Mouse (Mus musculus): ENCODE measurements at regions not wholly inside any gene's neighbourhood (a gene's known extent, or its start where the extent isn't known, plus 50 kb on each side); places are given as distances from the start of the nearest gene placed in this dataset.

DNA sequence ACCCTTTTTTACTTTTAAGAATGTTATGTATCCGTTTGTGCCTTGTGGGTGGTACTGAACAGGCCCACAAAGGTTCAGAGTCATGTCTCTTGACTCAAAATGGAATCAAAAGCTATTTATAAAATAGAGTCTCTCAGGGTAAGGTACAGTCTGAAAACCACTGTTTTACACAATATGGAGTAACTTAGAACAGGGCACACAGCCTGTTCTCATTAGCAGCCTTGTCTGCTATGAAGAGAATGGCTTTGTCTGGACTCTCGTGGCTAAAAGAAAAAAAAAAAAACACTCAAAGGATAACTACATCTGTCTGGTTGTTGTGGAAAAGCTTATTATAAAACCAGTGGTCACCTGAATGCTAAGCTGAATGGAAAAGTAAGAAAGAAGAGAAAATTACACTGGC lies 229.3 kb upstream of the Srek1ip1 start:
- TF ChIP-seq POLR2A (IDR thresholded peaks at IDR 0.05; ENCODE audit: extremely low read depth, insufficient read depth, low read length): no peak
- TF ChIP-seq CTCF (IDR thresholded peaks at IDR 0.05; ENCODE audit: low read depth, low read length): no peak
- 83% methylated on average over 2 of the region's 2 CpGs for WGBS
- Histone ChIP-seq H3K79me2 (ENCODE audit: control insufficient read depth, insufficient read depth, low read length) (no peaks in the 10 kb centered on the region), H3K4me1 (ENCODE audit: control insufficient read depth, insufficient read depth, low read length) (no peaks in the 10 kb centered on the region), H3K9ac (ENCODE audit: low read depth, low read length) (no peak overlapping the region), H3K4me3 (ENCODE audit: insufficient read depth, low read depth, low read length) (no peak overlapping the region), H3K27me3 (ENCODE audit: control insufficient read depth, insufficient read depth, low read length) (no peaks in the 10 kb centered on the region), H3K27ac (replicated peaks; ENCODE audit: insufficient read depth, low read depth, low read length) (no peak overlapping the region), H3K36me3 (ENCODE audit: control insufficient read depth, insufficient read depth, low read length) (no peaks in the 10 kb centered on the region)
- no peak for DNase-seq (ENCODE audit: extremely low read depth, low read depth, low spot score)

DNA sequence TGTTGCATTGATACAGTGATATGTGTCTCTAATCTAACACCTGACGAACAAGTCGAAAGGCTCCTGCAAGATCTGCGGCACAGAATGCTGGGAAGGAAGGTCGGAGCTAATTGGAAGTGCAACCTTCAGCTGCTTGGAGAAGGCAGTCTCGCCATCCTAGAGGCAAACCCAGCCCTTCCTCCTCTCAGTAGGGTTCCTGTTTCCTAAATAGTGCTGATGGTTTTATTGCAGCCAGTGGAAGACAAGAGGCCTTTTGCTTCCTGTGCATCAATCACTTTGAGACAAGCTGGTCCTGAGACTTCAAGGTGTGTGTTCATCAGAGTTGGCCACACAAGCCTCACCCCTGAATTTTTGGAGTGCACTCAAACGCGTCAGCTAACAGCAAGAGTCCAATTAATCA lies 228.4 kb upstream of the Srek1ip1 start:
- H3K4me1 ChIP-seq (ENCODE audit: control insufficient read depth, insufficient read depth, low read length): no peaks in the 10 kb centered on the region
- H3K27ac ChIP-seq (replicated peaks; ENCODE audit: insufficient read depth, low read depth, low read length): no peak overlapping the region
- TF ChIP-seq CTCF (IDR thresholded peaks at IDR 0.05; ENCODE audit: low read depth, low read length) (no peak), POLR2A (IDR thresholded peaks at IDR 0.05; ENCODE audit: extremely low read depth, insufficient read depth, low read length) (no peak)
- H3K4me3 ChIP-seq (ENCODE audit: insufficient read depth, low read depth, low read length): no peak overlapping the region
- H3K36me3 ChIP-seq (ENCODE audit: control insufficient read depth, insufficient read depth, low read length): no peaks in the 10 kb centered on the region
- no peaks in the 10 kb centered on the region for H3K79me2 ChIP-seq (ENCODE audit: control insufficient read depth, insufficient read depth, low read length)
- H3K27me3 ChIP-seq (ENCODE audit: control insufficient read depth, insufficient read depth, low read length): no peaks in the 10 kb centered on the region
- no peak overlapping the region for H3K9ac ChIP-seq (ENCODE audit: low read depth, low read length)
- DNase-seq (ENCODE audit: extremely low read depth, low read depth, low spot score): no peak
- 72% methylated on average over 7 of the region's 7 CpGs for WGBS

DNA sequence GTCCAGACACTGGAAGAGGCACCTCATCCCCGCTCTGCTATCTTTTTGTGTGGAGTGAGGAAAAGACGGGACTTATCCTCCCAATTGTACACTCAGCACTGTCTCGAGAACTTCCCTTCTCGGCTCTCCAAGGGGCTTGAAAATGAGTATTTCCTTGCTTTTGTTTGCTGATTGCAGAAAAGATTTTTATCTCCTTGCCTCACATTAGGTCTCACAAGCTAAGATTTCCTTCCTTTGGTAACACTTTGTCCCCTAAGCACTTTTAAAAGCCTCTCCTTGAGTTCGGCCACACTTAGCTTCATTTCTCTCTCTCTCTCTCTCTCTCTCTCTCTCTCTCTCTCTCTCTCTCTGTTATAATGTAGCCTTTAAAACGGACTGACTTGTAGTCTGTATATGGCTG lies 222.5 kb upstream of the Srek1ip1 start:
- Histone ChIP-seq H3K79me2 (ENCODE audit: control insufficient read depth, insufficient read depth, low read length) (no peaks in the 10 kb centered on the region), H3K27ac (replicated peaks; ENCODE audit: insufficient read depth, low read depth, low read length) (no peak overlapping the region)
- TF ChIP-seq POLR2A (IDR thresholded peaks at IDR 0.05; ENCODE audit: extremely low read depth, insufficient read depth, low read length) (no peak), CTCF (IDR thresholded peaks at IDR 0.05; ENCODE audit: low read depth, low read length) (no peak)

DNA sequence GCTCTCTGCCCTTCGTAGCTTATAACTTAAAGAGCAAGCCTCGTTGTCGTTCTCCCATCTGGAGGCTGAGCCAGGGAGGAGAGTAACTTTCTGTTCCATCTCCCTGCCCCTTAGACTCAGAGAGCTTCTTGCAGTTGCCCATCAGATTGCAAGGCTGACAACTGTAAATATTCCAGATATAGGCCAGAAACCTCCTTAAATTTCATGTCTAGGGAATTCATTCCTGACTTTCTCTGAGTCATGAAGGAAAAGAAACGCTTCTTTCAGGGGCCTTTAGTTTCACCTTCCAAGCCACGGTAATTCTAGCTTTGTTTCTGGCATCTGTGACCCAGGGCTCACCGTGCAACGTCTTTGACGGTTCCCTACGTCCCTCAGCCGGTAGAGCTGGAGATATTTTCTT lies 220.0 kb upstream of the Srek1ip1 start:
- Histone ChIP-seq H3K27me3 (ENCODE audit: control insufficient read depth, insufficient read depth, low read length) (no peaks in the 10 kb centered on the region), H3K79me2 (ENCODE audit: control insufficient read depth, insufficient read depth, low read length) (no peaks in the 10 kb centered on the region), H3K27ac (replicated peaks; ENCODE audit: insufficient read depth, low read depth, low read length) (no peak overlapping the region), H3K4me1 (ENCODE audit: control insufficient read depth, insufficient read depth, low read length) (no peaks in the 10 kb centered on the region), H3K9ac (ENCODE audit: low read depth, low read length) (no peak overlapping the region), H3K4me3 (ENCODE audit: insufficient read depth, low read depth, low read length) (no peak overlapping the region), H3K36me3 (ENCODE audit: control insufficient read depth, insufficient read depth, low read length) (no peaks in the 10 kb centered on the region)
- no peak for DNase-seq (ENCODE audit: extremely low read depth, low read depth, low spot score)
- WGBS: 84% methylated on average over 10 of the region's 10 CpGs
- TF ChIP-seq CTCF (IDR thresholded peaks at IDR 0.05; ENCODE audit: low read depth, low read length): no peak
- no peak for TF ChIP-seq POLR2A (IDR thresholded peaks at IDR 0.05; ENCODE audit: extremely low read depth, insufficient read depth, low read length)

More for the DNA sequence above, 222.5 kb upstream of the Srek1ip1 start:
- H3K4me3 ChIP-seq (ENCODE audit: insufficient read depth, low read depth, low read length): no peak overlapping the region
- no peak for DNase-seq (ENCODE audit: extremely low read depth, low read depth, low spot score)
- H3K36me3 ChIP-seq (ENCODE audit: control insufficient read depth, insufficient read depth, low read length): no peaks in the 10 kb centered on the region
- 61% methylated on average over 6 of the region's 6 CpGs for WGBS
- H3K4me1 ChIP-seq (ENCODE audit: control insufficient read depth, insufficient read depth, low read length): no peaks in the 10 kb centered on the region
- no peaks in the 10 kb centered on the region for H3K27me3 ChIP-seq (ENCODE audit: control insufficient read depth, insufficient read depth, low read length)
- no peak overlapping the region for H3K9ac ChIP-seq (ENCODE audit: low read depth, low read length)

DNA sequence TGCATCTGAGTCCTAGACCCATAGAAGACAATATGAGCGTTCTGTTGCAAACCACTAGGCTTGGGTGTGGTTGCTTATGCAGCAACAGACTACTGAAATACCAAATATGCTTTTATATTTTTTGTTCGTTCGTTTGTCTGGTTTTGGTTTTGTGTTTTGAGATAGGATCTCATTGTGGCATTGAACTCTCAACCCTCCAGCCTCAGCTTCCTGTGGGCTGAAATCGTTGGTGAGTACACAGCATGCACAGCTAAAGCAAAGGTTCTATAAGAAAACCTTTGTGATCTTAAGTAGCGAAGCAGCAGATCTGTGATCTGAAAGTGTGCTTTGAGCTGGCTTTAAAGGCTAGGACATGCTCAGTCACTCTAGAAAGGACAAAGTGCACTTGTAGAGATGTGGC lies 217.9 kb upstream of the Srek1ip1 start:
- H3K79me2 ChIP-seq (ENCODE audit: control insufficient read depth, insufficient read depth, low read length): no peaks in the 10 kb centered on the region
- no peak overlapping the region for H3K9ac ChIP-seq (ENCODE audit: low read depth, low read length)
- TF ChIP-seq POLR2A (IDR thresholded peaks at IDR 0.05; ENCODE audit: extremely low read depth, insufficient read depth, low read length) (no peak), CTCF (IDR thresholded peaks at IDR 0.05; ENCODE audit: low read depth, low read length) (no peak)
- 78% methylated on average over 5 of the region's 5 CpGs for WGBS
- no peak for DNase-seq (ENCODE audit: extremely low read depth, low read depth, low spot score)
- no peaks in the 10 kb centered on the region for H3K4me1 ChIP-seq (ENCODE audit: control insufficient read depth, insufficient read depth, low read length)
- H3K4me3 ChIP-seq (ENCODE audit: insufficient read depth, low read depth, low read length): no peak overlapping the region
- H3K27ac ChIP-seq (replicated peaks; ENCODE audit: insufficient read depth, low read depth, low read length): no peak overlapping the region
- no peaks in the 10 kb centered on the region for H3K27me3 ChIP-seq (ENCODE audit: control insufficient read depth, insufficient read depth, low read length)
- H3K36me3 ChIP-seq (ENCODE audit: control insufficient read depth, insufficient read depth, low read length): no peaks in the 10 kb centered on the region

DNA sequence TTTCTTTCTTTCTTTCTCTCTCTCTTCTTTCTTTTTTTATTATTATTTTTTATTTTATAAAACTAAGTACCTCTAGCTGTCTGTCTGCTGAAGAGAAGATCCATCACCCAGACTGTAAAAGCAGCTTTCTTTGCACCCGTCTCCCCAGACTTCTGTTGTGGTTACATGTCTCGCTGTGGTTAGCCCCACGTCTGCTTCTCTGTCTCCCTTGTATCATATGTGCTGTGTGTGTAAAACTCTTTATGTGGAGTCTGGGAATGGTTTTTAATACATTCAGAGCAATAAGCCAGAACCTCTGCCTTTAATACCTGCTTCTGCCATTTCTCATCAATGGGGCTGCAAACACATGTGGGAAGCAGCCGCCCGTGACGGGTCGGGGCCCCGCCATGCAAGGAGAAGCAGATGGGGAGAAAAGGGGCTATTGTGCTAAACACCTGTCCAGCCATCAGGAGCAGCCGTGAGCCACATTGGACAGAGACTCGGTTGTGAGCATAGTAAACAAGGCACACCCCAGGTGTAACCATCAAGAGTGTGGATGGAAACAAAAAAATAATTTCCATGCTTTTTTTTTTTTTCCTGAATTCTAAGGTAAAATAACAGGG lies 216.0 kb upstream of the Srek1ip1 start:
- DNase-seq (ENCODE audit: extremely low read depth, low read depth, low spot score): no peak
- no peaks in the 10 kb centered on the region for H3K27me3 ChIP-seq (ENCODE audit: control insufficient read depth, insufficient read depth, low read length)
- 91% methylated on average over 10 of the region's 10 CpGs for WGBS

More for the DNA sequence above, 216.0 kb upstream of the Srek1ip1 start:
- Histone ChIP-seq H3K4me1 (ENCODE audit: control insufficient read depth, insufficient read depth, low read length) (no peaks in the 10 kb centered on the region), H3K36me3 (ENCODE audit: control insufficient read depth, insufficient read depth, low read length) (no peaks in the 10 kb centered on the region), H3K4me3 (ENCODE audit: insufficient read depth, low read depth, low read length) (no peak overlapping the region), H3K79me2 (ENCODE audit: control insufficient read depth, insufficient read depth, low read length) (no peaks in the 10 kb centered on the region), H3K27ac (replicated peaks; ENCODE audit: insufficient read depth, low read depth, low read length) (no peak overlapping the region), H3K9ac (ENCODE audit: low read depth, low read length) (no peak overlapping the region)
- no peak for TF ChIP-seq CTCF (IDR thresholded peaks at IDR 0.05; ENCODE audit: low read depth, low read length)
- TF ChIP-seq POLR2A (IDR thresholded peaks at IDR 0.05; ENCODE audit: extremely low read depth, insufficient read depth, low read length): no peak
